Mouse (Mus musculus) hindbrain, embryonic 13.5 days (tissue): Measurements from ENCODE around the gene Zfp451. TPM values are rescaled to one million over a fixed set of nuclear protein-coding genes. Genes with fewer than 3 reads are reported as not detected.

Experiments used
- polyA plus RNA-seq: library from polyadenylated mRNA; unstranded; fragments of >200 nt; fragmentation: Nextera tagmentation; extraction: Ambion mirVana; gene quantifications from 2 replicates; pipeline ENCODE4 v1.2.1, GENCODE M21; 2015

Zfp451 gene
- polyA plus RNA-seq, 1 experiment from 2014 or later: 44.3 TPM

Other genes with a start within 250 kb of the Zfp451 start
- 24.2 and 26.1 TPM in 2 replicates for gene Prim2, start 144.8 kb downstream of the Zfp451 start, polyA plus RNA-seq
- gene Rab23, start 94.7 kb downstream of the Zfp451 start, polyA plus RNA-seq: 25.9 and 28.3 TPM in 2 replicates
- gene Bag2, start 56.8 kb downstream of the Zfp451 start, polyA plus RNA-seq: 17.8 and 17.9 TPM in 2 replicates
- gene Bend6, start 93.2 kb upstream of the Zfp451 start, polyA plus RNA-seq: 20.5 and 22.9 TPM in 2 replicates
- 37.3 and 37.7 TPM in 2 replicates for gene Dst, start 93.6 kb upstream of the Zfp451 start, polyA plus RNA-seq